Mouse (Mus musculus) liver, embryonic 16.5 days (tissue): ENCODE results near the gene Exosc10. TPM values are rescaled to one million over a fixed set of nuclear protein-coding genes. Genes with fewer than 3 reads are reported as not detected.

Experiments
- ATAC-seq: fragments of 200-750 bp; cut with Nextera tagmentation; 2 replicates; pipeline ENCODE4 v1.8.0; 2017; ENCODE audit warnings: low read depth, mild to moderate bottlenecking, moderate number of reproducible peaks, moderate library complexity
- H3K27ac ChIP-seq: fragments of 300-500 bp; sonication (generic); 2 replicates; pipeline ENCODE4 v1.5.1; 2014; ENCODE audit warnings: mild to moderate bottlenecking, low read length
- H3K27me3 ChIP-seq: fragments of 300-500 bp; sonication (generic); 2 replicates; pipeline ENCODE4 v1.6.1; 2014; ENCODE audit warnings: low read depth, low read length, mixed read lengths; ENCODE audit not compliant: control insufficient read depth, insufficient read depth
- H3K36me3 ChIP-seq: fragments of 300-500 bp; sonication (generic); 2 replicates; pipeline ENCODE4 v1.6.1; 2014; ENCODE audit warnings: mild to moderate bottlenecking; ENCODE audit not compliant: control insufficient read depth, insufficient read depth
- H3K4me1 ChIP-seq: fragments of 300-500 bp; sonication (generic); 2 replicates; pipeline ENCODE4 v1.6.1; 2014; ENCODE audit warnings: low read depth, low read length, mixed read lengths; ENCODE audit not compliant: control insufficient read depth
- H3K4me2 ChIP-seq: fragments of 300-500 bp; sonication (generic); 2 replicates; pipeline ENCODE4 v1.6.1; 2014; ENCODE audit warnings: low read depth, low read length, mixed read lengths
- H3K4me3 ChIP-seq: fragments of 300-500 bp; sonication (generic); 2 replicates; pipeline ENCODE4 v1.5.1; 2014; ENCODE audit warnings: low read depth, mild to moderate bottlenecking, low read length
- H3K9ac ChIP-seq: fragments of 300-500 bp; sonication (generic); 2 replicates; pipeline ENCODE4 v1.6.1; 2014; ENCODE audit warnings: low read depth, low read length
- H3K9me3 ChIP-seq: fragments of 300-500 bp; sonication (generic); replicated peaks from 2 replicates; pipeline ENCODE4 v1.6.1; 2016; ENCODE audit warnings: low read length; ENCODE audit not compliant: control insufficient read depth
- WGBS: fragments of 180-500 bp; shearing (Covaris S2); extraction: QIAGEN DNeasy Blood & Tissue Kit; methylation state at CpG from one replicate; pipeline ENCODE4 v1.1.7; 2014; ENCODE audit not compliant: insufficient replicate concordance; 5-methylcytosine and 5-hydroxymethylcytosine counted together
- polyA plus RNA-seq: library from polyadenylated mRNA; unstranded; fragments of >200 nt; fragmentation: Nextera tagmentation; extraction: Ambion mirVana; gene quantifications from 2 replicates; pipeline ENCODE4 v1.2.1, GENCODE M21; 2015

The Exosc10 gene
- polyA plus RNA-seq, 1 experiment from 2014 or later, result 31.4 TPM

DNA sequence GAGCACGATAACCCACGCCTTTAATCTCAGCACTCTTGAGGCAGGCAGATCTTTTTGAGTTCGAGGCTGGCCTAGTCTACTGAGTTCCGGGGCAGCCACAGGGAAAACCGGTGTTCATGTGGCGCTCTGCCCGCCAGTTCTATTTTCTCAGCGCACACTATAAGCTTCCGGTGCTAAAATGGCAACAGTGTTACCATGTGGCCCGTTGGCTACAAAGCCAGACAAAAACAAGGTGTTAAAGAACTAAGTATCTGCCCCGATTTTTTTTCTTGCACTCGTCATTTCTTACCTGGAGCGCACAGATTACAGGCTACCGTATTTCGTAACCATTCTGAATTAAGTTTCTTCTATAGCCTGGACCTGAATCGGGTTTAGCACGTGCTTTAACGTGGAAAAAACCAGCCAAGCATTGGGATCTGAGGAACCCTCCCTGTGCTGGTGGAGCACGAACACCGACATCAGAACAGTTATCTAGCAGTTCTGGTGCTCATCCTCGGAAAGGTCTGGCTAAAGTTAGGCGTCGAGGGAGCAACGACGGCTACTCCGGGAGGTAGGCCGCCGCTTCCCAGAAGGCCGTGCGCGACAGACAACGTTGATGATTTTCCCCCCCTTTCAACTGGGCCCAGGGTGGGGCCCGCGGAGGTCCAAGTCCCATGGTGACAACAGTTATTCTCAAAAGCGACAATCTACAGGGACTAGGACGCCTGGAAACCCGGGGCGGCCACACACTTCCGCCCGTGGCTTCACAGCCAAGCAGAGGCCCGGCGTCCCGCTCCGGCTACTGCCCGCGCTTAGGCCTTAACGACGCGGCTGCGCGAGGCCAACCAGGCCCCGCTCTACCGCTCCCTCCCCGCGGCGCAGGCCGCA is 67.8 kb downstream of the Exosc10 start:
- under 1% methylated on average over 57 of the region's 57 CpGs for WGBS
- Histone ChIP-seq H3K4me3 (peak overlapping the region; percentile 99), H3K9me3 (no peaks in the 10 kb centered on the region), H3K4me2 (peak overlapping the region; percentile 77), H3K9ac (peak overlapping the region; percentile 98), H3K27me3 (no peaks in the 10 kb centered on the region), H3K36me3 (peaks cover 39% of the 10 kb centered on the region), H3K27ac (peak overlapping the region; percentile 93), H3K4me1 (peaks cover 16% of the 10 kb centered on the region)
- peak; percentile 56 for ATAC-seq

DNA sequence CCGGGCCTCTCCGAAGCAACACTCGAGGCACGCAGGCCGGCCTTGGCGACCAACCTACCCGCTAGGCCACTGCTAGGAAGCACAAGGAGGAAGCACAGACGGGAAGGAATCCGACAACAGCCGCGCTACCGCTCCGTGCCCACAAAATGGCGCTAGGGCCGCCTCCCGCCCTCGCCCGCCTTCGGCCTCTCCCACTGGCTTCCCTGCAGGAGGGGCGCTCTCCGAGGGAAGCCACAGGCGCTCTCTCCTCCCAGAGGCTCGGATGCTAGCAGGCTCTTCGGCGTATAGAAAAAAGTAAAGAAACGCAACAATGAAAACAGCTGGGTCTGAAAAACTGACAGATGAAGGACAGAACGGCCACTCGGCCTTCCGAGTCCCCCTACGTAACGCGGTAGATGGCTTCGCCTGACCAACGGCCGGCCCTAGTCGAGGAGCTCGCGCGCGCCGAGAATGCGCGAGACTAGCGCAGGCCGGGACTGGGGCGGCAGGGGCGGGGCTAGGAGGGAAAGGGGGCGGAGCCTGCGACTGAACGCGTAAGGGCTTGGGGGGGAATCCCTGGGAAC is 68.5 kb downstream of the Exosc10 start, which contains the start of gene Tardbp:
Gene Tardbp (minus strand): TSS at position 397 of the 563 bp plus-strand sequence.
- under 1% methylated on average over 51 of the region's 51 CpGs for WGBS
- Histone ChIP-seq H3K36me3 (peaks cover 32% of the 10 kb centered on the region), H3K27ac (peak within 1 kb of the TSS; percentile 93), H3K9me3 (no peaks in the 10 kb centered on the region), H3K27me3 (no peaks in the 10 kb centered on the region), H3K4me1 (peaks cover 15% of the 10 kb centered on the region), H3K9ac (peak within 1 kb of the TSS; percentile 98), H3K4me3 (peak within 1 kb of the TSS; percentile 99), H3K4me2 (peak within 1 kb of the TSS; percentile 77)
- peak; percentile 96 for ATAC-seq

DNA sequence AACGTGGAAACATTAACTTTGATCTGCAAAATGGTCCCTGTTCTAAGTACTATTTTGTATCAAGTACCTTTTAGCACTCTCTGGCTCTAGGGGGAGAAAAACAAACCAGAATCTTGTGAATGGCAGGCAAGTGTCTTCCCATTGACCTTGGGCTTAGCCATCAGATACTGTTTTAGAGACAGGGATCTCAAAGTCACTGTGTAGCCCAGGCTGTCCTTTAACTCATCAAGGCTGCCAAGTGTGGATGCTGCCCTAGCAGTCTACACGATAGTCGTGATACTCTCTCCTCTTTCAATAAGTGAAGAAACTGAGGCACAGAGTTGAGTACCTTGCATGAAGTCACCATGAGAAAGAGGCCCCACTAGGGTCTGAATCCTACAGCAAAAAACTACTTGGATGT is 69.0 kb downstream of the Exosc10 start:
- Histone ChIP-seq H3K27me3 (no peaks in the 10 kb centered on the region), H3K4me1 (peaks cover 13% of the 10 kb centered on the region), H3K9me3 (no peaks in the 10 kb centered on the region), H3K4me3 (peak overlapping the region; percentile 99), H3K36me3 (peaks cover 26% of the 10 kb centered on the region), H3K4me2 (peak overlapping the region; percentile 77), H3K9ac (no peak overlapping the region), H3K27ac (no peak overlapping the region)
- ATAC-seq, result no peak
- 55% methylated on average over 3 of the region's 3 CpGs for WGBS

Other genes starting within 250 kb of the Exosc10 start
- gene Ubiad1, start 113.7 kb upstream of the Exosc10 start, polyA plus RNA-seq, result 10.8 and 11.9 TPM in 2 replicates
- 7.6 and 9.3 TPM in 2 replicates for gene Mtor, start 109.8 kb upstream of the Exosc10 start, polyA plus RNA-seq
- gene Angptl7, start 58.0 kb upstream of the Exosc10 start, polyA plus RNA-seq, result 0.43 and 0.83 TPM in 2 replicates
- gene Srm, start 33.1 kb downstream of the Exosc10 start, polyA plus RNA-seq, result 88.3 and 94.2 TPM in 2 replicates
- gene Masp2, start 44.1 kb downstream of the Exosc10 start, polyA plus RNA-seq, result 58.7 and 65.9 TPM in 2 replicates
- gene Tardbp, start 68.6 kb downstream of the Exosc10 start, polyA plus RNA-seq, result 110 and 128 TPM in 2 replicates
- gene Gm572, start 84.9 kb downstream of the Exosc10 start, polyA plus RNA-seq, result not detected in 2 replicates
- 0.36 and 0.51 TPM in 2 replicates for gene Casz1, start 246.0 kb downstream of the Exosc10 start, polyA plus RNA-seq